Mouse (Mus musculus): ENCODE results near the gene Ccdc154.

Gene Ccdc154

GRCm38 (mm10) chr17:25184961-25185360, 22.7 kb downstream of the Ccdc154 start:
- no peak for DNase-seq (ENCODE audit: low spot score)

- no peak for DNase-seq (ENCODE audit: low spot score)
These were observed 25.5 kb downstream of the Ccdc154 start for GRCm38 (mm10) chr17:25187784-25188149.

GRCm38 (mm10) chr17:25188150-25189031, 26.1 kb downstream of the Ccdc154 start, which contains the start of gene Unkl:
Gene Unkl (plus strand): TSS chr17:25188397.
- DNase-seq (ENCODE audit: low spot score), result peak; percentile 55

GRCm38 (mm10) chr17:25189091-25189490, 26.8 kb downstream of the Ccdc154 start:
- no peak for DNase-seq (ENCODE audit: low spot score)

- DNase-seq (ENCODE audit: low spot score), result no peak
These were observed 40.1 kb downstream of the Ccdc154 start for GRCm38 (mm10) chr17:25202401-25202800.

- no peak for DNase-seq (ENCODE audit: low spot score)
These were observed 47.7 kb downstream of the Ccdc154 start for GRCm38 (mm10) chr17:25210006-25210405.

GRCm38 (mm10) chr17:25210680-25211466, 48.6 kb downstream of the Ccdc154 start:
- no peak for DNase-seq (ENCODE audit: low spot score)

GRCm38 (mm10) chr17:25211705-25212104, 49.4 kb downstream of the Ccdc154 start:
- no peak for DNase-seq (ENCODE audit: low spot score)

- no peak for DNase-seq (ENCODE audit: low spot score)
These were observed 53.2 kb downstream of the Ccdc154 start for GRCm38 (mm10) chr17:25215431-25215830.

- DNase-seq (ENCODE audit: low spot score), result no peak
These were observed 56.7 kb downstream of the Ccdc154 start for GRCm38 (mm10) chr17:25218967-25219366.

GRCm38 (mm10) chr17:25219492-25220295, 57.4 kb downstream of the Ccdc154 start:
- no peak for DNase-seq (ENCODE audit: low spot score)

- DNase-seq (ENCODE audit: low spot score), result no peak
These were observed 58.5 kb downstream of the Ccdc154 start for GRCm38 (mm10) chr17:25220746-25221145.
